Mouse (Mus musculus): ENCODE measurements around the gene Bnipl.

The Bnipl gene

DNA sequence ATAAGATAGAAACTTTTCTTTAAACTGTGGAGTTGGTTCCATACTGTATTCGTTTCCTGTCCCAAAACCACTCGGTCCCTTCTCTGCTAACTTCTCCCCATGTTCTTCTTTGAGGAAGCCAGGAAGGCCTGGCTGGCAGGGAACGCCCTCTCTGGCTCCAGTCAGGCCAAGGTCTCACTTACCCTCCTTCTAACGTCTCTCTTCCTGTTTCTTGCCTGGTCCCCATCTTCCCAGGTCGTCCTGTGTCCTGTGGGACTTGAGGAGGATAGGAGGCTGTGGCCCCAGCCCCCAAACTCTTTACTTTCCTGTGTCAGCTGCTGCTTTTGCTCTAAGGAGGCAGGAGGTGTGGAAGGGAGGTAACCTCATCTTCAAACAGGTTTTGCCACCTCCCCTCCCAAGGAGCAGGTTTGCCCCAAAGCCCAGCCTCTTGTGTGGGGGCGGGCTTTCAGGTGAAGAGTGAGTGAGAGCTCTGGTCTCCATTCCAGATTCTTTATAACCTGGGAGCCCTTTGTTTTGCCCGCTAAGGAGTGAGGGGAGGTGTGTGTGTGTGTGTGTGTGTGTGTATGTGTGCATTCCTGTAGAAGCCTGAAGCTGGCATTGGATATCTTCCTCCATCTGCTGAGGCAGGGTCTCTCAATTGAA lies at the start of gene Bnipl:
Gene Bnipl (minus strand): TSS at position 411 of the 642 bp plus-strand sequence.
- DNase-seq, result peak; percentile 42 to 57

DNA sequence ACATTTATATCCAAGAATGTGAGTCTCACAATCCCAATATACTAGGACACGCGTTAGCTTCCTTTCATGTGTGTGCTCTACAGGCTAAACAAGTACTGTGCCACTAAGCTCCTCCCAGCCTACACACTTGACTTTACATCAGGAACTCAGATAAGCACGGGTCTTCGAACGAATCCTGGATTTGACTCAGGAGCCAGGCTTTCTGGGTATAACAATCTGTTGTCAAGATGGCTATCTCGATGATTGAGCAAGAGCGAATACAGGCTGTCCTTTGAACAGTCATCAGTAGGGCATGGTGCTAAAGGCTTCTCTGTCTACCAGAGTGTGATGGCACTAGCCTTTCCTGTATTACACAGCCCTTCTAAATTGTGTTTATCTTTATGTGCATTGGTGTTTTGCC lies 47.0 kb upstream of the Bnipl start:
- DNase-seq, result no peak

DNA sequence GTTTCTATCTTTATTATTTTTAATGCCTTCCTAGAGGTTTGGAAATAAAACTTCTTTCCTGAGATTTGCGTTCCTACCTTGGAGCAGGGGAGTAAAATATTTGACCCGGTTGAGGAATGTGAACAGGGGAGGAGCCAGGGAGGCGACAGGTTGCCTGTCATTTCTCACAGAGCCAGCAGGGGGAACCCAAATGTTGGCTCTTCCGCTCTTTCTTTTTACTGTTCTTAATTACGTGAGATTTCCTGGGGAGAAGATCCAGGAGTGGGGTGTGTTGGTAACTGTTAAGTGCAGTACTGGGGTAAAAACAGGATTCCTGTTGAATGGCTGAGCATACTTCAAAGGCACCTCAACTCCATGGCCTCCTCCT lies 45.1 kb upstream of the Bnipl start:
- peak; percentile 57 to 72 for DNase-seq

DNA sequence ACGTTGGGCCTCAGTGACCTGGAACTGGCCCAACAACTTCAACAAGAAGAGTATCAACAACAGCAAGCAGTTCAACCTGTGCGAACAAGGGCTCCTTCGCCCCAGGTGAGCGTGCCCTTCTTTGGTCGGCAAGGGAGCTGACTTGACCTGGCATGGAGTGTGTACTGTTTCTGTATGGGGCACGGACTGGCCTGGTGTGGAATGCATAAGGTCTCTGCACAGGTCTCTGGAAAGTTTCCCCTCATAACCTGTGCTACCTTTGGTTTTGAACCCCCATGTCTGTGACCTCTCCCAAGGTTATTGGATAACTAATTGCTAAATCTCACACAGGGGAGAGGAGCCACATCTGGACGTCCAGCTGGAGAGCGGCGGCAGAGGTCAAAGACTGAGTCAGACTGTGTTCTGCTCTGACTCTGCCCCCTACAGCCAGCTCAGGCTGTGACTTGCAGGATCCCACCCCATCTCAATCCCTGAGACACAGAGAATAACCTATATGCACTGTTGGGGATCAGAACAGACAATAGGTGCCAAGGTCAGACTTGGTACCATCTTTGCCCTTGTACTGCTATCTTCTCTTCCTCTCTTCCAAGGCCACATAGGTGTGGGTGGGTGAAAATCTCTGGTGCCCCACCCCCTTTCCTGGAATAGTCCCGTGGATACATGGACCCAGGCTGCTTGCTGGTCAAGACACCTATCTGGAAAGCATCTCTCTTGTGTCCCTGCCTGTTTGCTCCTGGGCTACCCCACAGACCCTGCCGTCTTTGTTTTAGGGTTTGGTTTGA lies 44.5 kb upstream of the Bnipl start:
- DNase-seq, result no peak

DNA sequence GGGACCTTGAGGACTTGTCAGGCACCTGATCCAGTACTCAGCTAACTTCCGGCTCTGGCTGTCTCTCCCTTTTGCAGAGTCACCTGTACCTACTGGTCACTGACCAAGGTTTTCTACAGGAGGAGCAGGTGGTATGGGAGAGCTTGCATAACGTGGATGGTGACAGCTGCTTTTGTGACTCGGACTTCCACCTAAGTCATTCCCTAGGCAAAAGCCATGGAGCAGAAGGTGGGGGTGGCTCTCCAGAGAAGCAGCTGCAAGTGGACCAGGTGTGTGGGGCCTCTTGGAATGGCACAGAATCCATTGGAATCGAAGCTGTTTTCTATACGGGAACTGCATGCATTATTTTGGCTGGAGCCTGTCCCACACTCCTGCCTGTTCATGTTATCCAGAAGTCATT lies 43.7 kb upstream of the Bnipl start:
- DNase-seq, result no peak

DNA sequence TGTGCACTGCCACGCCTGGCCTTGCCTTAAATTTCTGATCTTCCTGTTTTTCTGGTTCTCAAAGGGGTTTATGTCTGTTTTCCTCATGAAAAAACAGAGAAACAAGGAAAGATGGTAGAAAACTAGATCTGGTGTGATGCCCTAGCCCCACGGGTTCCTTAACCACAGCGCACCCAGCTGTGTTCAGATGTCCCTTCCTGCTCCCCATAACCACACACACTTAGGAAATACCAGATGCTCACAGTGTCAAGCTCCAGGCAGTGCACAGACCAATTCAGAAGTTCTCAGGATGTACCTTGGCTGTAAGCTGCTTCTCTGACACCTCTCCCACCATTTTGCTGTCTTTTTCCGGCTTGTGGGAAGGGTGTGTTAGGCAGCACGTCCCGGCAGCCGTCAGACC lies 43.3 kb upstream of the Bnipl start:
- DNase-seq, result no peak

DNA sequence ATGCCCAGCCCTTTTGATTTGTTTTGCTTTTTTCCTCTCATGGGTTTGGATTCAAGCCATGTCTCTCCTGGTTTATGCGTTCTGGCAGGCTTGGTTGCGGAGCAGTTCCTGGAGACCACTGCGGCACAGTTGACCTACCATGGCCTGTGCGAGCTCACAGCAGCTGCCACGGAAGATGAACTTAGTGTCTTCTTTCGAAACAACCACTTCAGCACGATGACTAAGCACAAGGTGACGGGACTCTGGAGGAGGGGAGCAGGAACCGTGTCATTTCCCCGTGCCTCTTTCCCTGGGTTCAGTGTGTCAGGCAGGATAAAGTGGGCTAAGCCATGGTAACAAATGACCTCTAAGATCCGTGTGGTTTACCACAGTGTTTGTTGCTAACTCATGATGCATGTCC lies 42.5 kb upstream of the Bnipl start:
- peak in 1 of 2 experiments; percentile 51 for DNase-seq

DNA sequence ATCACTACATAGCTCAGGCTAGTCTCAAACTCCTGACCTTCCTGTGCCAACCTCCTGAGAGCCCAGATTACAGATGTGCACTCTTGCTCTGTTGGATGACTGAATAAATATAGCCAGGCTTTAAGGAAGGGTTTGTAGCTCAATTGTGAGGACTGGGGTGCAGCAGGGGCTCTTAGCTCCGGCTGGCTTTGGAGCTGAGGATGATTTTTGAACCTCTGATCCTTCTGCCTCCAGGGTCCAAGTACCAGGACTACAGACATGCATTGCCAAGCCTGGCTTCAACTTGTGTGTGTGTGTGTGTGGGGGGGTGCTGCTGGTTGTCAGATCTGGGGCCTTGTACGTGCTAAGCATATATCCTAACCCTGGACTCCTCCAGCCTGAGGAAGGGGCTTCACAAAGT lies 41.9 kb upstream of the Bnipl start:
- DNase-seq, result no peak

DNA sequence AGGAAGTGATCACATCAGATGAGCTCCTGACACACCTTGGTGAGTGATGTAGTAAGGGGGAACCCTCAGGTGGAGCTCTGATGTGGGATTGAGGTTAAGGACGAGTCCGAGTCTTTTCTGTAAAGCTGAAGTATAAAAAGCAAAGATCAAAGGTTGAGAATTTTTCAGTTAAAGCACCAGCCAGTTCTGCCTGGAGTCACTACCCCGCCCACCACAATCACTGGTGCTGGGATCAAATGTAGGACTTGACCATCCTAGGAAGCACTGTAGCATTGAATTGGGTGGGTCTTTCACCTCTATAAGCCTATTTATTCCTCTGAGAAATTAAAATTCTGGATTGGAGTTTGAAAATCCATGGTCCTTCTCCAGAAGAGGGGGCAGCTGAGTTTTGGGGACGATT lies 40.0 kb upstream of the Bnipl start:
- no peak for DNase-seq

DNA sequence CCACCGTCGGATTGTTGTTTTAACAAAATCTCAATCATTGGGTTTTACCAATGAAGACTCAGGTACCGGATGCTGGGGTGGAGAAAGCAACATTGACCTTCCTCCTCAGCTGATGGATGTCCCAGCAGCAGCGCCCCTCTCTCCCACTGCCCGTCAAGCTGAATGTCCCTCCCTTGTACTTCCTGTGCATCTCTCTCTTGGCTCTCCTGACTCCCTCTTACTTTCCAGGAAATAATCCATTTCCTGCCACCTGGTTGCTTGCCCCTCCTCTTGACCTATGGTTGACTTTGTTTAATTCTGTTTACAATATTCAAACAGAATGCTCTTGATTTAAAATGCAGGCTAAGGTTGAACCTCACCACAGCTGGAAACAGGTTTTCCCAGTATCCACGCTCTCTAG lies 39.2 kb upstream of the Bnipl start:
- DNase-seq, result no peak

DNA sequence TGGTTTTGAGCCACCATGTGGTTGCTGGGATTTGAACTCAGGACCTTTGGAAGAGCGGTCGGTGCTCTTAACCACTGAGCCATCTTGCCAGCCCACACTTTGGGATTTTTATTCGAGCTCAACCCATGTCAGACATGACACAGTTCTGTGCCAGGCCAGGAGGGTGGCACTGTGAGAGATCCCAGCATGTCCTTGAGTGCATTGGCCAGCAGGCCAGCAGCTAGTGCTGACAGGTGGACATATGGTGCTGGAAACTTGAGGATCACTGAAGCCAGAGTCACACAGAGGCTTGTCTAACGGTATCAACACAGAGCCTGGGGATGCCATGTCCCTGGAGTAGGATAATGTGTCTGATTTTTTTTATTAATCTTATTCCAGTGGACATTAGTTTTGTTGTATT lies 38.4 kb upstream of the Bnipl start:
- DNase-seq, result no peak

DNA sequence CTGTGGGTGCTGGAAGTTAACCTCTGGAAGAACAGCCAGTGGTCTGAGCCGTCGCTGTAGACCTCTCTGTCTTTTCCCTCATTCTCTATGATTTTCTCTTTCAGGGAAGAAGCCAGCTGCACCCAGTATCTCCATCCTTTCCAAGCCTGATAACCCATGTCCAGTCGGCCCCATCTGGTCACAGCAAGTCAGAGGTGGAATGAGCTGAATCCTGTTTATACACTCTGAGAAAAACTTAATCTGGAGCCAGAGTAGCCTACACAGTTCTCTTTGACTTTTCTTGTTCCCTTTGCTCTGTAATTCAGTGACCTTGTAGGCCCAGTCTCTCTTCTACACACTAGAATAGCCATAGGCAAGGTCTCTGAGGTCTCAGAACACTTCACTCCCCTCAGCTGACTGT lies 36.5 kb upstream of the Bnipl start:
- no peak for DNase-seq

DNA sequence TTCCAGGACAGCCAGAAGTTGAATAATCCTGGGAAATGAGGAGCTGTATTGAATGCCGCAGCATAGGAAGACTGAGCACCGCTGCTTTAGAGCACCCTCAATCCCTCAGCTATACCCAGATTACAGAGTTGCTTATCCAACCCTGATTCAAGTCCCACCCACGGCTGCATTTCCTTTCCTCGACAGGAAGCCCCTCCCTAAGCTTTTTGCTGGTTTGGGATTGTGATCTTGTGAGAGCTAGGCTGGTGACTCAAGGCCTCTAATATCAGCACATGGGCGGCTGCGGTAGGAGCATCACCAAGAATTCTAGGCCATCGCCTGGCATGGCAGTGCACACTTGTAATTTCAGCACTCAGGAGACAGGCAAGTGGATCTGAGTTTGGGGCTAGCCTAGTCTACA lies 35.5 kb upstream of the Bnipl start:
- peak in 1 of 2 experiments; percentile 27 for DNase-seq

DNA sequence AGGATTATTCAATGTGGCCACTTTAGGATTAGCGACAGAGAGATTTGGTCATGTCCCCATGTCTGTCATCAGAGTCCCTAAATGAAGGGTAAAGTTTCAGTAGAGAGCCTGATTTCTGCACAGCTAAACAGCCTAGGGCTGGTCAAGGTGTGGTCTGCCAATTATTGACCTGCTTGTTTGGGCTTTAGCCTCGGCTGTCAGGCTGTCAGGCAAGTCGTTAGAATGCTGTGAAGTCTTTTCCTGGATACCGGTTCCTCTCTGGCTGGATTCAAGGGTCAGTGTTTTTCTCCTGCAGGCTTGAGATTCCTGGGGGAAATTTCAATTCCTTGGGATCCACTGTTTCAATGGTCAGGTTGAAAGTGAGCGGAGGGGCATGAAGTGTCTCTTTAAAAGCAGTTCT lies 35.0 kb upstream of the Bnipl start:
- no peak for DNase-seq

DNA sequence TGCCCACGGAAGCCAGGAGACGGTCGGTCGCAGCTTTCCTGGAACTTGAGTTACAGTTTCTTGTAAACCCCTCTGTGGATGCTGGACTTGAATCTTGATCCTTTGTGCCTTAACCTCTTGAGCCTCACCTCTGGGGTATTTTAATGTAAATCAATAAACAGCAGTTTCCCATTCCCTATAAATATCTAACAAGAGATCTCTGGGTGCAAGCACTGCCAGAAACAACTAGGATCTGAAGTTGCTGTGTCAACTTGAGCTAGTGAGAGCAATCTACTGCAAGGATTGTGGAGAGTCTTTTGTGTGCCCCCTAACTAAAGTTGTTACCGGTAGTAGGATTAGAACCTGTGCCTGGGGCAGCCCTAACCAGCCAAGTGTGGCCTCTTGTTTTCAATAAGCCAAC lies 34.4 kb upstream of the Bnipl start:
- no peak for DNase-seq

DNA sequence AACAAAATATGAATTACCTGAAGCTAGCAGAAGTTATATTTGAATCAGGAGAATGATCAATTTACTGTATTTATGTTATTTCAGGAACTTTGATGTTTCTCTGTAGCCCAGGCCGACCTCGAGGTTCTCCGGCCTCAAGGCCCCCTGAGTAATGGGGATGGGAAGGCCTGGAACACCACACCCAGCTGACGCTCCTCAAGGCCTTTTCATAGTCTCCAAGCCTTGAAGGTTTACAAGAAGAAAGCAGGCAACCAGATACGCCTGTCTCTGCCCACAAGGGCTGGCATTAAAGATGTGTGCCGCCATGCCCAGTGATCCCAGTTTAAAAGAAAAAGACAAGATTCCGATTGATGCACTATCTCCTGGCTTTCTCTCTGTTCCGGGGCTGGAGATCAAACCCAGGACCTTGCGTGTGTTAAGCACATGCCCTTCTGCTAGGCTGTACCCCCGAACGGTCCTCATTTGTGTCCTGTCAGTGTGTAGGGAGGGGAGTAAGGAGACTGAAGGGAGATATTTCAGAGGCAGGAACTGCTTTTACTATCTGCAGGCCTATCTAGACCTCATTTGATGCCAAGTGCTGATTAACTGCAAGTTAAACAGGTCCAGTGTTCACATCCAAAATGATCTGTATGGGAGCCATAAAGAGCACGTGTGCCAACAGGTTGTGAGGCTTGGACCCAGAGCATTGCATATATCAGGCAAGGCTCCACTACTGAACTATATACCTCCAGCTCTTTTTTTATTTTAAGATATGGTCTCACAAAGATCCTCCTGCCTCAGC lies 33.7 kb upstream of the Bnipl start:
- no peak for DNase-seq

DNA sequence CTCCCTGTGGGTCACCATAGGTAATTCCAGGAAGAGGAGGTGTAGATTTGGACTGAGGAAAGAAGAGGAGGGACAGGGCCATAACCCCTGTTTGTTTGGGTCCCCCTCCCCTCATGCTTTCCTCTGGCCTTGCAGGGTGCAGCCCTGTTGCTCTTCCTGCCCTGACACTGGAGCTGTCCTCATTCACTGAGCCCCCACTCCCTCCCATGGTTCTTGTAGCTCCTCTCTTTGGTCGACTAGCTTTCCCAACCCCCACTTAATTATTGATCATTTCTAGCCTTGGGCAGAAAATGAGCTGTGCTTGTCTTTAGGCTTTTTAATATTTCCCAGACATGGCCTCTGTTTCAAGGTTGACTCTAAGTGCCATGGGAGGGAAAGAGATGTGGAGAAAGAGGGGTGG lies 33.1 kb upstream of the Bnipl start:
- DNase-seq, result no peak

DNA sequence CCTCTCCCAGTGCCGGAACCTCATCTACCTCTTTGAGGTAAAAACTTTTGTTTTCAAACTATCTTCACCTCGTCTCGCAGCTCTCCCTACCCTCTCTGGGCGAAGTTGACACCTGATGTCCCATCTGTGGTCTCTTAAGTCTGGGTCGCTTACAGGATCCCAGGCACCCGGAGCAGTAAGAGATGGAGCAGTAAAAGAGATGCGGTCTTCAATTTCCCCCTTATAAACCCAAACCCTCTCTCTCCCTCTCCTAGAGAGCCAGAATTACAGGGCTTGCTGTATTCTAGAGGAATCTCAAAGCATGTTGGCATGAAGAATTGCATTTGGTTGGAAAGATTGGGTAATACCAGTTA lies 32.6 kb upstream of the Bnipl start:
- DNase-seq, result no peak

DNA sequence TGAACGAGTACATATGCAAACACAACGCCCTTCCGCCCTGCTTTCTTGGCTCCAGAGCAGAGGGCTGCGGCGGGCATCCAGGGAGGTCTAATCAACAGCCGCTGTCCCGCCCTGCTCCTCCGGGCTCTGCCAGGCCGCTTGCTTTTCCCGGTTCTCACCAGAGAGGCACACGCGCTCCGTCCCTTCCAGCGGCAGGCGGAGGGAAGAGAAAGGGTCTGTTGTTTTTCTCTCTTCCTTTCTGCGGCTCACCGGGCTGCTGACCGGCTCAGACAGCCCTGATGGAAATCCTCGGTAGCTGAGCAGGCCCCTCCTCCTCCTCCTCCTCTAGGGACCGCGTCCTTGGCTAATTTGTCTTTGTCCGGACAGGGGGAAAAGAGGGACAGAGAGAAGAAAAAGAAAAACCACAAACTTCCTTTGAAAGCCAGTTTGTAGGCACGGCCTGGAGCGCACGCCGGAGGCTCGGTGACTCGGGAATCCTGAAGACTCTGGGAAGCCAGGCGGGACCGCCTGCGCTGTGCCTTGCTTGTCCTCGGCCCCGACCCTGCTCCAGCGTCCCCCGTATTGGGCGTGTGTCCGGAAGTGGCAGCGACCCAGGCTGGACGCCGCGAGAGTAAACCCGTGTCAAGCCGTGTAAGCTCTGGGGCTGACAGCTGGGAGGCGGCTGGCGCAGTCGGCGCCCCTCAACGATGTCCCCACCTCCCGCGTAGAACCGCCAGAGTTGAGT lies 32.0 kb upstream of the Bnipl start:
- peak; percentile 89 to 92 for DNase-seq

DNA sequence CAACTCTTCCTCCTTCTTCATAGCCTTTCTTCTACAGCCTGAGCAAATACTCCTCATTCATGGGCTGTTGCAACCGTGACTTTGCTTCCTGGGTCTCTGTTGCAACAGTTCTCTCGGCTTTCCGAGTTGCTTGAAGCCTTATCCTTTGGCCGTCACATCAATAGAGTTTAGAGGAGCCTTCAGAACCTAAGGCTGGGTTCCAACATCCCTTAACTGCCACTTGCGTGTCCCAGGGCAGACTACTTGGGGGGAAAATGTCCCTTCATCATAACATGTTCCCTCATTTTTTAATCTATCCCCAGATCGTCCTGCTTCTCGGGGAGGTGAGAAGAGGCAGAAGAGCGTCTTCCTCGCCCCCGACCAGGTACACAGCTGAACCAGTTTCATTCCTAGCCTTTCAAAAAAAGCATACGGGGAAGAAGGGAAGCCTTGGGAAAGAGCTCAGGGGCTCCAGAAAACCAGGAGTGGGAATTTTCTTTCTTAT lies 31.4 kb upstream of the Bnipl start:
- DNase-seq, result peak; percentile 71 to 75

DNA sequence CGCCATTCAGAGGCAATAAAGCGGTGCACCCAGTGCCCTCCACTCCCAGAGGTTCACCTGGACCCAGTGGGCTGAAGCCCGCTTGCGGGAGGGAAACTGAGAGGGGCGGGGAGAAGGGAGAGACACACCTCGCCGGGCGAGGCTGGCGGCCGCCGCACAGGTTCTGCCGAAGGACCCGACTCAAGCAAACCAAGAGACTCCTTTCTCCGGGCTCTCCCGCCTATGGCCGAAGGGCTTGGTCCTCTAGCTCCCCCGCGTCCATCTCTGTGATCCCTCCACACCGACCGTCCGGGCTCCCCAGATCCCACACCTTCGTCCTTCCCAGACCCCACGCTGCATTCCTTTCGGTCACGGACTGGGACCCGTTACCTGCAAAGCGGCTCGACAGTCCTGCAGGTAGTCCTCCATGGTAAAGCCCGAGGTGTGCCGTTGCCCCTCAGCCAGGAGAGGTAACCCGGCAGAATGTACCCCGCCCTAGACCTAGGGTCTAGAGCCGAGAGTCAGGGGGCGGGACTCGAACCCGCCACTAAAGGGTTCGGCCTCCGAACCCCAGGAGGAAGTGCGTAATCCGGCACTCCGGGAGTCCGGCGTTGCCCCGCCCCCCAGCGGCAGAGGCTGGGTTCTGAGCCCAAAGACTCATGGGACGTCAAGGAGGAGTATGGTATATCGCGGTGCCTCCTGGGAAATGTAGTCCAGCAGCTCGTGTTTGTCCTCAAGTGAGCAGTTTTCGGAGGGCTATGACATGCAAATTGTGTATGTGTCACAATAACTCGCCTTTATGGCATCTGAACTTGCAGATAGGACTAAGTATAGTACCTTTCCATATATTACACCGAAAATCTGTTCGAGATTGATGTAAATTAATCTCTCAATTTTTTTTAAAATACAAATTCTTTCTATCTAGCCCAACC lies 30.5 kb upstream of the Bnipl start, which contains the start of the genes Mindy1 and Prune1:
Gene Mindy1 (plus strand): TSS at position 130 of the 911 bp plus-strand sequence.
Gene Prune1 (minus strand): TSS at position 861 of the 911 bp plus-strand sequence.
- peak; percentile 99 for DNase-seq

DNA sequence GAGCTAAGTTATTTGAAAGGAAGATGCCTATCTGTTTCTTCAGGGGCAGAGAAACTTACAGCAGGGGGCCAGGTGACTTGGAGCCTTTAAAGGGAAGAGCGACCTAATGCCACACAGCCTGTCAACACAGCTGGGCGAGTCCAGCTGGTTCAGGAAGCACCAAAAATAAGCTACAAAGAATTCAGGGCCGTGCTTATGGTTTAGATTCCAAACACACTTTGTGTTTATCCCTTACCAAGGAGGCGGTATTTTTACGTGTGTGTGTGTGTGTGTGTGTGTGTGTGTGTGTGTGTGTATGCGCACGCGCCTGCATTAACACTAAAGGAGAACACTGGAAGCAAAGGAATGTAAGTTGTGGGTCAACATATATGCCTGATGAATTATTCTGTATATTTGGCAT lies 29.8 kb upstream of the Bnipl start:
- DNase-seq, result peak; percentile 50 to 54
